Mouse (Mus musculus): Measurements from ENCODE around the gene Olfr1444. TPM values are rescaled to one million over a fixed set of nuclear protein-coding genes. Genes with fewer than 3 reads are reported as not detected.

Gene Olfr1444
- total RNA-seq (2021): not detected
- long read RNA-seq, experiment 1: 0 reads
- long read RNA-seq, experiment 2: 0 reads

GRCm38 (mm10) chr19:12856983-12857382 lies at the start of gene Olfr1444:
TSS of gene Olfr1444 (plus strand) at chr19:12857283.
- TF ChIP-seq CTCF (conservative IDR thresholded peaks at IDR 0.05): no peak
- DNase-seq (ENCODE audit: low spot score in 2 of 2): no peak
- no peak within 1 kb of the TSS for H3K4me3 ChIP-seq
- H3K27ac ChIP-seq: no peak within 1 kb of the TSS

- Histone ChIP-seq H3K4me3 (no peak overlapping the region), H3K27ac (no peak overlapping the region)
- TF ChIP-seq CTCF (conservative IDR thresholded peaks at IDR 0.05): no peak
- no peak for DNase-seq (ENCODE audit: low spot score in 2 of 2)
Observed at GRCm38 (mm10) chr19:12812644-12813364, 44.3 kb upstream of the Olfr1444 start.

DNA sequence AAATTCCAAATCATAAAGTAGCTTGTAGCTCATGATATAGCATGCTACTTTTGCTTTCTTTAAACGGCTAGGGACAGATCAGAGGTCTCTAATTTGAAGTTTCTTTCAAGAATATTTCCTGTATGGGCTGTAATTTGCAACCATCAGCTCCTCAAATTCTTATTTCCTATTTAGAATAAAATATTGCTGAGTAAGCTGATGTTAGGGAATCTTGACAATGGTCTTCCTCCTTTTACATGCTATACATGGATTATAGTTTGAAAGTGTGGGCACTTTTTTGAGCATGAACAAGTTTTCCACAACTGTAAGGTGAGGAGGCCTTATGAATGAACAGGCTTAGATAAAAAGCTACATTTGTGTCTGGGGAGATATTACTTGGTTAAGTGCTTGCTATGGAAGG lies 43.2 kb upstream of the Olfr1444 start:
- no peak for TF ChIP-seq CTCF (conservative IDR thresholded peaks at IDR 0.05)

DNA sequence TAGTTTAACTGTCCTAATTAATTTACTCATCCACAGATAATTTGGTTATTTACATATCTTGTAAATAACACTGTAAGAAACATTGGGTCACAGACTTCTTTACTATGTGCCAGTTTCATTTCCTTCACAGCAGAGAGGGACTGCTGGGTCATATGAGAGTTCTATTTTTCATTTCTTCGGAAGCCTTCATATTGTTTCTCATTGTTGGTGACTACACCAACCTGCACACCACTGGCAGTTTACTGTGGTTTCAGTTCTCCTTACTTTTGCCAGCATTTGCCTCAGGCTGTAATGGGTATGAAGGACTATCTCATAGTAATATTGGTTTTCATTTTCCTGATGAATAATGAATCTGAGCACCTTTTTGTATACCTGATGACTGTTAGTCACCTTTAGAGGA lies 38.6 kb upstream of the Olfr1444 start:
- TF ChIP-seq CTCF (conservative IDR thresholded peaks at IDR 0.05): no peak
- Histone ChIP-seq H3K4me3 (no peak overlapping the region), H3K27ac (no peak overlapping the region)
- DNase-seq (ENCODE audit: low spot score in 2 of 2): no peak

More for the DNA sequence above, 43.2 kb upstream of the Olfr1444 start:
- DNase-seq (ENCODE audit: low spot score in 2 of 2): no peak
- Histone ChIP-seq H3K27ac (no peak overlapping the region), H3K4me3 (no peak overlapping the region)

DNA sequence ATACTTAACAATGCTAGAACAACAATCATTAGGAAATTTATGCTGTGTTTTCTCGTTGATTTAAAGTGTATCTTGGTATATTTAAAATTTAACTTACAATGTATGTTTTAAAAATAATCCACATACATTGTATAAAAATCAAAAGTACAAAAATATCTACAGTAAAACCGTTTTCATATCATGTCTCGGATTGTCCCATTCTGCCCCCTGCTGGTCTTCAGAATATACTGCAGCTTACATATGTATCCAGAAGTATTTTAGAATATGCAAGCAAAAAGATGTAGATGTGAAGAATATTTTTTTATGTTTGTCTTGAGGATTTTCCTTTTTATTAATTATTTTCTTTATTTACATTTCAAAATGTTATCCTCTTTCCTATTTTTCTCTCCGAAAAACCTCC lies 36.7 kb upstream of the Olfr1444 start:
- Histone ChIP-seq H3K4me3 (no peak overlapping the region), H3K27ac (no peak overlapping the region)
- TF ChIP-seq CTCF (conservative IDR thresholded peaks at IDR 0.05): peak; percentile 92
- peak in 1 of 2 experiments; percentile 26 for DNase-seq (ENCODE audit: low spot score in 2 of 2)

DNA sequence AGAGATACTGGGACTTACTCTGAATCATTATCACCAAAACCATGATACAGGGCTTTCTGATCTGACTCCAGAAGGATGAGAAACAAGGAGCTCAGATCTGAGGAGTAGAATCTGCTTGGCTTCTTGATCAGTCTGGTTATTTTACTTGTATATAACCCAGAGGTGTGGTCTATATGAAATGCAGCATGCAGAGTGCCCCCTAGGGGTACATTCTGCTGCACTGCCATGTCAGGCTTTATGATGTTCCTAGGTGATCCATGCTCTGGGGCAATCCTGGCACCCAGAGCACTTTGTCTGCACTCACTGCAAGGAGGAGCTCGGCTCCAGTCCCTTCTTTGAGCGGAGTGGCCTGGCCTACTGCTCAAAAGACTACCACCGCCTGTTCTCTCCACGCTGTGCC lies 32.5 kb upstream of the Olfr1444 start:
- peak; percentile 55 for TF ChIP-seq CTCF (conservative IDR thresholded peaks at IDR 0.05)
- H3K4me3 ChIP-seq: no peak overlapping the region
- DNase-seq (ENCODE audit: low spot score in 2 of 2): no peak
- H3K27ac ChIP-seq: no peak overlapping the region

- Histone ChIP-seq H3K27ac (no peak overlapping the region), H3K4me3 (no peak overlapping the region)
- no peak for DNase-seq (ENCODE audit: low spot score in 2 of 2)
- TF ChIP-seq CTCF (conservative IDR thresholded peaks at IDR 0.05): no peak
Observed at GRCm38 (mm10) chr19:12830823-12831430, 26.2 kb upstream of the Olfr1444 start.

DNA sequence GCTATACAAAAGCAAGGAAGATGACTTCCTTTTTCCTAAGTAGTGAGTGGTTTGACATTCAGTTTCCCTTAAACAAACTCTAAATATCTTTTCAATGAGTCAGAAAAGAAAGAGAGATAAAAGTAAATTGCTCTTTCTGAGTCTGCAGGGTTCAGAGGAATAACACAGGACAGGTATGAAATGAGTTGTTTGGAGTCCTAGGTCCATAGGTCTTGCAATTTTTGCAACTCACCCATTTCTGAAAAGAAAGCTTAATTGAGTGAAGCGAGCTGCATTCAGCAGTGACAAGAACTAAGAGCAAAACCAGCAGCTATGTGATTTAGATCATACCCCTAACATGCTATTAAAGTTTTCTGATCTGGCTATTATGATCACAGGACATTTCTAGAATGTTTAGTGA lies 25.5 kb upstream of the Olfr1444 start:
- H3K27ac ChIP-seq: no peak overlapping the region
- H3K4me3 ChIP-seq: no peak overlapping the region
- TF ChIP-seq CTCF (conservative IDR thresholded peaks at IDR 0.05): no peak
- no peak for DNase-seq (ENCODE audit: low spot score in 2 of 2)

DNA sequence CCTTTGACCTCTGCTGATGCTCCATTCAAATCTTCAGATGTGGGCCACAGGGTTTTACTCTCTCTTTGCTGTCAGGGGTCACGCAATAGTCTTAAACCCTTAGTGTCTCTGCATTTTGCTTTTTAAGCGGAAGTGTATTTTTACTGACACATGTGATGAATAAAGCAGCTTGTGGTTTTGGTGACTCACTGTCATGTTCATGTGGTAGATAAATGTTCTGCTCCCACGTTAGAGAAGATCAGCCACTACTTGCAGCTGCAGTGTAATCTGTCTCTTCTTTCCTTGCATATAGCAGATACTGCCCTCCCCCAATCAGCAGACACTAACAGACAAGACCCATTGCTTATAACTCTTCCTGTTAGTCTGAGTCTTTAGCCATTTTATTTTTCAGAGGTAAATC lies 23.5 kb upstream of the Olfr1444 start:
- no peak overlapping the region for H3K4me3 ChIP-seq
- peak; percentile 14 to 48 for DNase-seq (ENCODE audit: low spot score in 2 of 2)
- H3K27ac ChIP-seq: peak overlapping the region; percentile 52
- no peak for TF ChIP-seq CTCF (conservative IDR thresholded peaks at IDR 0.05)

DNA sequence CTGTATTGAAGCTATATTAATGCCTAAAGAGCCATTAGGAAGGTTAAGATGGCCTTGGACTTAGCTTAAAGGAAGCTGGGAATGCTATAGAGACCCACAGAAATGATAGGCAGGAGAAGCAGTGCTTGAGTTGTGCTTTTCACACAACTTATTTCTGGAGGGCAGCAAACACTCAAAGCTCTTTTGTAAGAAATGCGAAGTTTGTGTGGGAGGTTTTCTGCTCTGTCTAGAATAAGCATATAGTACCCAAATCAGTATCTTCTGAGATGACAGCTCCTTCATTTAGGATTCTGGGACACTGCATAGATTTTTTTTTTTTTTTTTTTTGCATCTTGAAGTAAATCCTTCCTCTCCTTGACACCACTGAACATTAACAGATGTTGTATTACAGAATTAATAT lies 18.6 kb upstream of the Olfr1444 start:
- DNase-seq (ENCODE audit: low spot score in 2 of 2): no peak
- no peak for TF ChIP-seq CTCF (conservative IDR thresholded peaks at IDR 0.05)
- no peak overlapping the region for H3K27ac ChIP-seq

GRCm38 (mm10) chr19:12846382-12846781 lies 10.7 kb upstream of the Olfr1444 start, which contains the start of gene Gm5244:
TSS of gene Gm5244 (plus strand) at chr19:12846682.
- Histone ChIP-seq H3K27ac (no peak within 1 kb of the TSS), H3K4me3 (no peak within 1 kb of the TSS)
- no peak for DNase-seq (ENCODE audit: low spot score in 2 of 2)
- TF ChIP-seq CTCF (conservative IDR thresholded peaks at IDR 0.05): no peak

More for the DNA sequence above, 18.6 kb upstream of the Olfr1444 start:
- H3K4me3 ChIP-seq: no peak overlapping the region

DNA sequence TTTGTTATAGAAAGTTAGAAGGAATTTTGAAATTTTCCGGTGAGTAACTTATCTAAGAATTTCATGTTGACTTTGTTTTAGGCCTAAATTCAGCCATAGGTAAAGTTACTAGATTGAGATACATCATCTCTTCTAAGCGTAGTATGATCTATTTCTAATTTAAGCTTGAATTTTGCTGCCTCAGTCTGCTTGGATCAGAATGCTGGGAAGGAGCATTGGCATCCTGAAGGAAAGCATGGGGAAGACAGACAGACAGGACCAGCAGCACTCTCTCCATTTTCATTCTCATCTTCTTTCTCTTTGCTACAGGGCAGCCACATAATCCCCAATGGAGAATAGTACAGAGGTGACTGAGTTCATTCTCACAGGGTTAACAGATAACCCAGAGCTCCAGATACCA lies 26.5 kb downstream of the Olfr1444 start, which contains the start of gene Olfr1445:
Olfr1445 (plus strand) TSS at position 301 of the 400 bp plus-strand sequence.
- no peak for TF ChIP-seq CTCF (conservative IDR thresholded peaks at IDR 0.05)
- DNase-seq (ENCODE audit: low spot score in 2 of 2): no peak
- Histone ChIP-seq H3K27ac (no peak within 1 kb of the TSS), H3K4me3 (no peak within 1 kb of the TSS)

DNA sequence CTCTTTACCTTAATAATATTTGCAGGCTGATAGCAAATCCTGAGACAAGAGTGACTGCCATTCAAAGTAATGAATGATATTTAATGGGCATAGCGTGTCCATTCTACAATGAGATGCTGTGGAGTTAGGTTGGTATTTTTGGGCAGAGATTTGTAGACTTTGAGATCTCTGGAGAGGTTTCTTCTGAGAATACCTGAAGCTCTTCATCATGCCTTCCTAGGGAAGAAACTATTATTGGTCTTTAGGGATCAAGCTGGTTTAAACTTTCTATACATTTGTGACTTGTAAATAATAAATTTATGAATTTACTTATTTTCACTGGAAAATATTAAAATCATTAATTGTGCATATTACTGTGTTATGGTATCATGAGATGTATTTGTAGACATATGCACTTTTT lies 36.3 kb downstream of the Olfr1444 start, which contains the start of gene Olfr1446:
Olfr1446 (minus strand) TSS at position 101 of the 400 bp plus-strand sequence.
- H3K4me3 ChIP-seq: no peak within 1 kb of the TSS
- no peak for DNase-seq (ENCODE audit: low spot score in 2 of 2)
- H3K27ac ChIP-seq: no peak within 1 kb of the TSS
- TF ChIP-seq CTCF (conservative IDR thresholded peaks at IDR 0.05): no peak

- Histone ChIP-seq H3K4me3 (no peak within 1 kb of the TSS), H3K27ac (no peak within 1 kb of the TSS)
- TF ChIP-seq CTCF (conservative IDR thresholded peaks at IDR 0.05): no peak
- no peak for DNase-seq (ENCODE audit: low spot score in 2 of 2)
Observed at GRCm38 (mm10) chr19:12903643-12904042, 46.6 kb downstream of the Olfr1444 start, which contains the start of gene Olfr1447. TSS of gene Olfr1447 (minus strand) at chr19:12903743.

Other genes with a start within 250 kb of the Olfr1444 start
- gene Glyat, start 224.0 kb upstream of the Olfr1444 start, total RNA-seq (2021): under 1 TPM in 1 of 2 experiments, not detected in 1; 0.20 TPM
- not detected for gene Olfr1442, start 186.8 kb upstream of the Olfr1444 start, total RNA-seq (2021)
- not detected for gene Olfr1443, start 179.2 kb upstream of the Olfr1444 start, total RNA-seq (2021)
- gene Keg1, start 161.5 kb upstream of the Olfr1444 start, total RNA-seq (2021): not detected
- 1 to 10 TPM; 3.1 to 4.1 TPM for gene Cntf, start 91.7 kb upstream of the Olfr1444 start, total RNA-seq (2021)
- 10 to 100 TPM; 87.6 to 94.8 TPM for gene Zfp91, start 61.2 kb upstream of the Olfr1444 start, total RNA-seq (2021)
- gene Lpxn, start 61.1 kb upstream of the Olfr1444 start, total RNA-seq (2021): 1 to 10 TPM; 1.1 to 1.3 TPM
- not detected for gene Gm5244, start 10.6 kb upstream of the Olfr1444 start, total RNA-seq (2021)
- not detected for gene Olfr1445, start 26.6 kb downstream of the Olfr1444 start, total RNA-seq (2021)
- not detected for gene Olfr1446, start 36.2 kb downstream of the Olfr1444 start, total RNA-seq (2021)
- gene Olfr1447, start 46.5 kb downstream of the Olfr1444 start, total RNA-seq (2021): not detected
- gene Olfr1448, start 67.1 kb downstream of the Olfr1444 start, total RNA-seq (2021): not detected
- not detected for gene Olfr1449, start 73.6 kb downstream of the Olfr1444 start, total RNA-seq (2021)
- gene Olfr1450, start 93.0 kb downstream of the Olfr1444 start, total RNA-seq (2021): not detected
- not detected for gene Olfr1451, start 137.7 kb downstream of the Olfr1444 start, total RNA-seq (2021)
- not detected for gene Olfr1453, start 171.0 kb downstream of the Olfr1444 start, total RNA-seq (2021)
- gene Olfr1454, start 203.3 kb downstream of the Olfr1444 start, total RNA-seq (2021): not detected
- not detected for gene Olfr1457, start 240.6 kb downstream of the Olfr1444 start, total RNA-seq (2021)
- not detected for gene Olfr1458, start 249.5 kb downstream of the Olfr1444 start, total RNA-seq (2021)

All from layer of hippocampus, adult 2 months (tissue).